Mouse (Mus musculus) CH12.LX (cell line): ENCODE results near the gene Akap8. TPM values are rescaled to one million over a fixed set of nuclear protein-coding genes. Genes with fewer than 3 reads are reported as not detected.

Experiments used
- DNase-seq: peaks from one replicate; pipeline ENCODE4 v3.0.0-alpha.2; 2013; ENCODE audit errors: extremely low read depth
- H3K27ac ChIP-seq: 2 replicates; pipeline ENCODE4 v1.5.1; 2012; ENCODE audit warnings: low read depth, mild to moderate bottlenecking, control low read depth, moderate library complexity; ENCODE audit not compliant: insufficient read depth
- H3K27me3 ChIP-seq: replicated peaks from 2 replicates; pipeline ENCODE3; 2012; ENCODE audit warnings: inconsistent platforms
- H3K36me3 ChIP-seq, 2 experiments: replicated peaks in 1 of 2; 2 replicates each; pipeline versions ENCODE3 to v1.6.1; 2012; ENCODE audit warnings: inconsistent platforms in 1 of 2, low read length in 1 of 2, mild to moderate bottlenecking in 1 of 2, mixed read lengths in 1 of 2, moderate library complexity in 1 of 2; ENCODE audit not compliant: control insufficient read depth in 1 of 2, insufficient read depth in 1 of 2
- H3K4me1 ChIP-seq, 2 experiments: 2 replicates each; pipeline ENCODE4 v1.6.1; 2012; ENCODE audit warnings: inconsistent platforms in 1 of 2, moderate library complexity in 1 of 2; ENCODE audit not compliant: insufficient read depth in 2 of 2, control insufficient read depth in 1 of 2
- H3K4me2 ChIP-seq: 2 replicates; pipeline ENCODE4 v1.6.1; 2012; ENCODE audit warnings: low read depth, mild to moderate bottlenecking, control low read depth; ENCODE audit not compliant: poor library complexity, insufficient read depth, severe bottlenecking
- H3K4me3 ChIP-seq, 3 experiments: fragments of 150-350 bp in 1 of 3; sonication (generic) in 1 of 3; replicated peaks in 1 of 3; 2 replicates each; pipeline versions ENCODE3 to v1.5.1; 2011 to 2012; ENCODE audit warnings: low read depth in 2 of 3, low read length in 2 of 3, mild to moderate bottlenecking in 2 of 3, moderate library complexity in 2 of 3, control low read depth in 1 of 3, improper control_type of control experiment in 1 of 3, inconsistent platforms in 1 of 3, mixed read lengths in 1 of 3; ENCODE audit not compliant: poor library complexity in 1 of 3
- H3K79me2 ChIP-seq: replicated peaks from 2 replicates; pipeline ENCODE4 v1.6.1; 2012; ENCODE audit warnings: mild to moderate bottlenecking, moderate library complexity; ENCODE audit not compliant: control insufficient read depth, poor library complexity, insufficient read depth, severe bottlenecking; ENCODE audit errors: extremely low read depth
- H3K9ac ChIP-seq: 2 replicates; pipeline ENCODE4 v1.6.1; 2012; ENCODE audit warnings: low read depth, mild to moderate bottlenecking, control low read depth, moderate library complexity; ENCODE audit not compliant: insufficient read depth
- H3K9me3 ChIP-seq: replicated peaks from 2 replicates; pipeline ENCODE3; 2012; ENCODE audit warnings: low read length, inconsistent platforms, mixed read lengths
- BHLHE40 ChIP-seq: IDR thresholded peaks from 2 replicates; pipeline ENCODE4 v1.6.1; 2011; ENCODE audit warnings: mild to moderate bottlenecking, low read depth, low read length, improper control_type of control experiment
- CHD1 ChIP-seq: IDR thresholded peaks from 2 replicates; pipeline ENCODE4 v1.6.1; 2012; ENCODE audit warnings: low read depth, low read length, improper control_type of control experiment, inconsistent platforms
- CHD2 ChIP-seq: IDR thresholded peaks from 2 replicates; pipeline ENCODE4 v1.6.1; 2011; ENCODE audit warnings: low read length, improper control_type of control experiment
- ELF1 ChIP-seq: IDR thresholded peaks from 2 replicates; pipeline ENCODE4 v1.6.1; 2014; ENCODE audit warnings: low read depth, mild to moderate bottlenecking, inconsistent platforms, low read length, improper control_type of control experiment
- EP300 ChIP-seq: IDR thresholded peaks from 2 replicates; pipeline ENCODE4 v1.6.1; 2011; ENCODE audit warnings: low read length, improper control_type of control experiment
- ETS1 ChIP-seq: conservative IDR thresholded peaks from 2 replicates; pipeline ENCODE4 v1.6.1; 2012; ENCODE audit warnings: low read depth, mild to moderate bottlenecking, inconsistent platforms, low read length, improper control_type of control experiment, moderate library complexity
- GABPA ChIP-seq: IDR thresholded peaks from 2 replicates; pipeline ENCODE4 v1.6.1; 2012; ENCODE audit warnings: low read depth, low read length, improper control_type of control experiment, inconsistent platforms; ENCODE audit not compliant: insufficient replicate concordance
- HCFC1 ChIP-seq: IDR thresholded peaks from 2 replicates; pipeline ENCODE4 v1.6.1; 2012; ENCODE audit warnings: low read depth, mild to moderate bottlenecking, inconsistent platforms, low read length, improper control_type of control experiment
- IRF4 ChIP-seq: IDR thresholded peaks from 2 replicates; pipeline ENCODE4 v1.6.1; 2014; ENCODE audit warnings: low read depth, mild to moderate bottlenecking, inconsistent platforms, low read length, improper control_type of control experiment
- JUN ChIP-seq: IDR thresholded peaks from 2 replicates; pipeline ENCODE4 v1.6.1; 2011; ENCODE audit warnings: low read depth, mild to moderate bottlenecking, low read length, improper control_type of control experiment, moderate library complexity; ENCODE audit not compliant: insufficient read depth
- JUND ChIP-seq: conservative IDR thresholded peaks from 2 replicates; pipeline ENCODE4 v1.6.1; 2011; ENCODE audit warnings: low read depth, low read length, improper control_type of control experiment
- MAZ ChIP-seq: IDR thresholded peaks from 2 replicates; pipeline ENCODE4 v1.6.1; 2012; ENCODE audit warnings: low read depth, mild to moderate bottlenecking, inconsistent platforms, low read length, improper control_type of control experiment, moderate library complexity
- MEF2A ChIP-seq: IDR thresholded peaks from 2 replicates; pipeline ENCODE4 v1.6.1; 2014; ENCODE audit warnings: low read depth, mild to moderate bottlenecking, inconsistent platforms, low read length, improper control_type of control experiment, borderline replicate concordance
- NRF1 ChIP-seq: IDR thresholded peaks from 2 replicates; pipeline ENCODE4 v1.6.1; 2014; ENCODE audit warnings: low read depth, mild to moderate bottlenecking, inconsistent platforms, low read length, improper control_type of control experiment, moderate library complexity
- PAX5 ChIP-seq: IDR thresholded peaks from 2 replicates; pipeline ENCODE4 v1.6.1; 2012; ENCODE audit warnings: low read length, inconsistent platforms, mixed read lengths
- POLR2A ChIP-seq: IDR thresholded peaks from 2 replicates; pipeline ENCODE4 v1.6.1; 2011; ENCODE audit warnings: low read depth, mild to moderate bottlenecking, improper control_type of control experiment, low read length
- POLR2AphosphoS2 ChIP-seq: IDR thresholded peaks from 2 replicates; pipeline ENCODE4 v1.6.1; 2011; ENCODE audit warnings: low read depth, low read length, improper control_type of control experiment
- RAD21 ChIP-seq: IDR thresholded peaks from 2 replicates; pipeline ENCODE4 v1.6.1; 2011; ENCODE audit warnings: low read depth, mild to moderate bottlenecking, low read length, improper control_type of control experiment, moderate library complexity
- RCOR1 ChIP-seq: conservative IDR thresholded peaks from 2 replicates; pipeline ENCODE4 v1.6.1; 2012; ENCODE audit warnings: low read depth, mild to moderate bottlenecking, inconsistent platforms, low read length, improper control_type of control experiment
- SMC3 ChIP-seq: IDR thresholded peaks from 2 replicates; pipeline ENCODE4 v1.6.1; 2011; ENCODE audit warnings: low read depth, low read length, improper control_type of control experiment
- TBP ChIP-seq: conservative IDR thresholded peaks from 2 replicates; pipeline ENCODE4 v1.6.1; 2011; ENCODE audit warnings: low read depth, low read length, improper control_type of control experiment
- TCF12 ChIP-seq: IDR thresholded peaks from 2 replicates; pipeline ENCODE4 v1.6.1; 2014; ENCODE audit warnings: low read depth, mild to moderate bottlenecking, inconsistent platforms, low read length, improper control_type of control experiment
- USF1 ChIP-seq: IDR thresholded peaks from 2 replicates; pipeline ENCODE4 v1.6.1; 2014; ENCODE audit warnings: low read depth, mild to moderate bottlenecking, inconsistent platforms, low read length, improper control_type of control experiment
- USF2 ChIP-seq: conservative IDR thresholded peaks from 2 replicates; pipeline ENCODE4 v1.6.1; 2011; ENCODE audit warnings: low read depth, low read length, improper control_type of control experiment
- ZC3H11A ChIP-seq: IDR thresholded peaks from 2 replicates; pipeline ENCODE4 v1.6.1; 2012; ENCODE audit warnings: low read depth, mild to moderate bottlenecking, inconsistent platforms, low read length, improper control_type of control experiment
- ZKSCAN1 ChIP-seq: IDR thresholded peaks from 2 replicates; pipeline ENCODE4 v1.6.1; 2012; ENCODE audit warnings: low read depth, inconsistent platforms, low read length, improper control_type of control experiment, borderline replicate concordance
- ZNF384 ChIP-seq: IDR thresholded peaks from 2 replicates; pipeline ENCODE4 v1.6.1; 2012; ENCODE audit warnings: low read depth, low read length, improper control_type of control experiment, inconsistent platforms
- dilution Hi-C: fragments of 300-500 bp; cut with MboI; formaldehyde crosslinking; loops from 2 replicates; pipeline ENCODE4 v1.14.3; 2020; ENCODE audit warnings: low sequenced_read_pairs; ENCODE audit not compliant: extremely low pct_unique_long_range_greater_than_20kb, extremely low pct_ligation_motif_present
- in situ Hi-C: fragments of 300-500 bp; cut with MboI; formaldehyde crosslinking; loops from 3 replicates; pipeline ENCODE4 v1.14.3; 2019; ENCODE audit warnings: low sequenced_read_pairs, low pct_ligation_motif_present, low pct_unique_long_range_greater_than_20kb, mixed read lengths
- polyA plus RNA-seq: library from polyadenylated mRNA; unstranded; fragments of >175 nt; gene quantifications from 2 replicates; pipeline ENCODE4 v1.2.1, GENCODE M21; 2012; ENCODE audit warnings: low read depth; ENCODE audit not compliant: insufficient read length
- total RNA-seq, 2 experiments: library from RNA; depleted of rRNA; stranded (reverse); fragments of 300-350 nt in 1 of 2; fragments of >200 nt in 1 of 2; gene quantifications; 2 replicates each; pipeline ENCODE4 v1.2.3; 2012 to 2014

Akap8 gene
- total and polyA plus RNA-seq, 3 experiments, result 62.5 to 146 (median 75.2) TPM

DNA sequence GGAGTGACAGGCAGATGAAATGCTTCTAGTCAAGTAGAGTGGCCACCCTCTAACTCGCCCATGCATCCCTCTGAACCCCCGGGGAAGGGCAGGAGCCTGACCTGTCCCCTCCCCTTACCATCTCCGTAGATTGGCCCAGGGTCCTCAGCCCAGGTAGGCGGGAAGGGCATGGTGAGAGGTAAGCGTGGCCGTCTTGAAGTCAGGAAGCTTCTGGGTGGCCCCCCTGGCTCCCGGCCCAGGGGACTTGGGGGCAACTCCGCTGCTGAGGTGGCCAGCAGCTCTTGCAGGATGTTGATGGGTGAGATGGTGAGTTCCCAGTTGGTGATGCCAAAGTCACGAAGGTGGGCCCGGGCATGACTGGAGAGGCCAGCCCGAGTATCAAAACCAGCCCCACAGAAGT is 46.7 kb upstream of the Akap8 start:
- TF ChIP-seq TCF12 (no peak), RAD21 (no peak), GABPA (no peak), EP300 (no peak), RCOR1 (no peak), MEF2A (no peak), ZNF384 (no peak), BHLHE40 (no peak), POLR2AphosphoS2 (no peak), IRF4 (no peak), JUN (no peak), JUND (no peak), NRF1 (no peak), POLR2A (no peak), ELF1 (no peak), MAZ (no peak)
- Histone ChIP-seq H3K27me3 (no peaks in the 10 kb centered on the region), H3K79me2 (peaks cover 13% of the 10 kb centered on the region), H3K27ac (no peak overlapping the region), H3K4me1 (peaks cover 6 to 16% of the 10 kb centered on the region in 2 experiments), H3K36me3 (peaks cover 0 to 5% of the 10 kb centered on the region in 2 experiments), H3K9me3 (no peaks in the 10 kb centered on the region), H3K4me3 (no peak overlapping the region), H3K9ac (no peak overlapping the region), H3K4me2 (no peak overlapping the region)
- in situ Hi-C loops (no loop called here), dilution Hi-C loops (no loop called here)
- no peak for DNase-seq

DNA sequence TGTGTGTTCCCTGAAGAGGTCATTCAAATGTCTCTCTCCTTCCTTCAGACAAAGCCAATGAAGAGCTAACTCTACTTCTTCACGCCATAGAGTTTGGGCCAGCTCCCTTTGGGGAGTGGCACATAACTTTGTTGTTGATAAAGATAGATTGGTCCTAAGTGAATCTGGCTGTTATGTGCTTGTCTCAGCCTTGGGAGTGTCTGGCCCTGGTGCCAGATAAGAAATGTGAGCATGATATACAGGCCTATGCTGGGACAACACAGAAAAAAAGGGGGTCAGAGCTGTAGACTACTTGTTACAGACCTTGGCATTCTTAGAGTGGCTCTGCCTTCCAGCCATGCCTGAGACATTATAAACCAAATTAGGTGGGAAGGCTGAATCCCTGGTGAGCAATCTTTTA is 44.3 kb upstream of the Akap8 start:
- Histone ChIP-seq H3K79me2 (peaks cover 22% of the 10 kb centered on the region), H3K4me3 (no peak overlapping the region), H3K27me3 (no peaks in the 10 kb centered on the region), H3K4me1 (peaks cover 9 to 24% of the 10 kb centered on the region in 2 experiments), H3K27ac (no peak overlapping the region), H3K9me3 (no peaks in the 10 kb centered on the region), H3K4me2 (peak overlapping the region; percentile 72), H3K36me3 (peaks cover 15 to 29% of the 10 kb centered on the region in 2 experiments), H3K9ac (no peak overlapping the region)
- TF ChIP-seq ZC3H11A, result no peak
- no peak for TF ChIP-seq CHD1
- no peak for TF ChIP-seq ZNF384
- no peak for TF ChIP-seq NRF1
- no peak for TF ChIP-seq ETS1
- TF ChIP-seq ELF1, result no peak
- no peak for TF ChIP-seq CHD2
- TF ChIP-seq USF1, result no peak
- no peak for TF ChIP-seq SMC3
- TF ChIP-seq USF2, result no peak
- TF ChIP-seq ZKSCAN1, result no peak
- TF ChIP-seq TBP, result no peak
- no peak for TF ChIP-seq PAX5
- TF ChIP-seq HCFC1, result no peak
- in situ Hi-C loops, result no loop called here
- dilution Hi-C loops, result no loop called here
- DNase-seq, result no peak
